Mouse (Mus musculus) forebrain, embryonic 11.5 days (tissue): ENCODE data around the gene Jarid2. TPM values are rescaled to one million over a fixed set of nuclear protein-coding genes. Genes with fewer than 3 reads are reported as not detected.

Source experiments
- ATAC-seq: fragments of 200-750 bp; cut with Nextera tagmentation; replicated peaks from 2 replicates; pipeline ENCODE4 v1.8.0; 2017; ENCODE audit warnings: moderate TSS enrichment; ENCODE audit not compliant: low FRiP score
- DNase-seq: peaks from one replicate; pipeline ENCODE4 v3.0.0-alpha.2; 2017; ENCODE audit warnings: low spot score
- H3K27ac ChIP-seq: fragments of 300-500 bp; sonication (generic); 2 replicates; pipeline ENCODE4 v1.5.1; 2014; ENCODE audit warnings: low read depth, low read length
- H3K27me3 ChIP-seq: fragments of 300-500 bp; sonication (generic); 2 replicates; pipeline ENCODE4 v1.6.1; 2014; ENCODE audit warnings: mild to moderate bottlenecking, low read length, mixed read lengths; ENCODE audit not compliant: control insufficient read depth, insufficient read depth
- H3K36me3 ChIP-seq: fragments of 300-500 bp; sonication (generic); 2 replicates; pipeline ENCODE4 v1.6.1; 2014; ENCODE audit warnings: mild to moderate bottlenecking, low read length, moderate library complexity, mixed read lengths; ENCODE audit not compliant: control insufficient read depth, insufficient read depth
- H3K4me1 ChIP-seq: fragments of 300-500 bp; sonication (generic); replicated peaks from 2 replicates; pipeline ENCODE4 v1.6.1; 2014; ENCODE audit warnings: low read length, mixed read lengths; ENCODE audit not compliant: control insufficient read depth, insufficient read depth
- H3K4me2 ChIP-seq: fragments of 300-500 bp; sonication (generic); 2 replicates; pipeline ENCODE4 v1.6.1; 2014; ENCODE audit warnings: low read depth, mild to moderate bottlenecking, low read length, moderate library complexity, mixed read lengths; ENCODE audit not compliant: severe bottlenecking
- H3K4me3 ChIP-seq: fragments of 300-500 bp; sonication (generic); 2 replicates; pipeline ENCODE4 v1.5.1; 2014; ENCODE audit warnings: low read depth, low read length
- H3K9ac ChIP-seq: fragments of 300-500 bp; sonication (generic); 2 replicates; pipeline ENCODE4 v1.6.1; 2014; ENCODE audit warnings: low read length
- H3K9me3 ChIP-seq: fragments of 300-500 bp; sonication (generic); 2 replicates; pipeline ENCODE4 v1.6.1; 2016; ENCODE audit warnings: low read length, mixed read lengths; ENCODE audit not compliant: control insufficient read depth
- WGBS: fragments of 180-500 bp; shearing (Covaris S2); extraction: QIAGEN DNeasy Blood & Tissue Kit; methylation state at CpG from one replicate; pipeline ENCODE4 v1.1.7; 2014; 5-methylcytosine and 5-hydroxymethylcytosine counted together
- polyA plus RNA-seq: library from polyadenylated mRNA; unstranded; fragments of >200 nt; fragmentation: Nextera tagmentation; extraction: Ambion mirVana; gene quantifications from 2 replicates; pipeline ENCODE4 v1.2.1, GENCODE M21; 2014

Jarid2 gene
- polyA plus RNA-seq, 1 experiment from 2014 or later = 43.6 TPM

DNA sequence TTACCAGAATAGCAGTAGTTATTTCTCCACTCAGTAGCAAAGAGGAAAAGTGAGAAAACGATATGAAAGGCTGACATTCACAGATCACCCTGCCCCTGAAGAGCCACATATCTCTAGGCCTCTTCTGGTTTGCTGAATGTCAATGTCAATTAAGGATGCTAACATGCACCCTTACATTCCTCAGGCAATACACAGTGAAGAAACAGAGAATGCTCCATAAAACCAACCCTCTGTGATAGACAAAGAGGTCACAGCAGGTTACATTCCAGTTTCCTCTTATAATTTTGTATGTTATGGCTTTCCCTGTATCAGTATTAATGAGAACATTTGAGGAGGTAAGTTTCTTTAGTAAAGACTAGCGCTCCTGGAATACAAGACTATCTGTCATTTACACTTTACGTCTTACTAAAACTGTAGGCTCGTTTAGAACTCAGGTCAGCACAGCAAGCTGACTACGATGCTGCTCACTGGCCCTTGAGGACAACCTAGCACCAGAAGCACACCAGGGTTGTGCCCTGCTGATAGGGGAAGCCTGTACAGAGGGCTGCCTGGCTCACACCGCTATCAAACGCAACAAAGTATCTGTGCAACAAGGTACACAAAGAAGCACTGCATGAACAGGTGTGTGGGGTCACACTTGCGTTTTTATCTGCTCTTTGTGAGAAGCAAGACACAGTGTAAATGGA, 224.4 kb downstream of the Jarid2 start:
- DNase-seq = peak; percentile 30
- no peaks in the 10 kb centered on the region for H3K36me3 ChIP-seq
- no peaks in the 10 kb centered on the region for H3K4me1 ChIP-seq
- WGBS = 82% methylated on average over 8 of the region's 8 CpGs
- H3K9me3 ChIP-seq = no peaks in the 10 kb centered on the region
- no peaks in the 10 kb centered on the region for H3K27me3 ChIP-seq
- no peak overlapping the region for H3K4me3 ChIP-seq
- no peak overlapping the region for H3K27ac ChIP-seq
- no peak for ATAC-seq
- no peak overlapping the region for H3K9ac ChIP-seq
- H3K4me2 ChIP-seq = no peak overlapping the region

DNA sequence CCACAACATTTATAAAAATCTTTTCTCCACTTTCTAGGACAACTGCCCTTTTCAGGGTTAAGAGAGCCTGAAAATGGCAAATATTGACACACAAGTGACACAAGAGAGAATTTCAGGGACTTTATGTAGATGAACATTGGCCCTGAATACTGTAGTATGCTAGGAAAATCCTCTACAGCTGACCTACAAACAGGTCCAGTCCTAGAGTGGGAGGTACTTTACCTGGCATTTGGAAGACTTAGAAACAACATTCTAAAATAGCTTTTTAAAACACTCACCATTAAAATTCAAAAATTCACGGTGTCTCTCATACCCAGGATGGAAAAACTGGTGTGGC, 224.9 kb downstream of the Jarid2 start:
- H3K27ac ChIP-seq = no peak overlapping the region
- H3K27me3 ChIP-seq = no peaks in the 10 kb centered on the region
- no peak overlapping the region for H3K4me2 ChIP-seq
- H3K9me3 ChIP-seq = no peaks in the 10 kb centered on the region
- H3K36me3 ChIP-seq = no peaks in the 10 kb centered on the region
- ATAC-seq (no peak), DNase-seq (no peak)
- WGBS = 92% methylated on average over 1 of the region's 1 CpGs
- no peak overlapping the region for H3K9ac ChIP-seq
- no peak overlapping the region for H3K4me3 ChIP-seq
- H3K4me1 ChIP-seq = no peaks in the 10 kb centered on the region

DNA sequence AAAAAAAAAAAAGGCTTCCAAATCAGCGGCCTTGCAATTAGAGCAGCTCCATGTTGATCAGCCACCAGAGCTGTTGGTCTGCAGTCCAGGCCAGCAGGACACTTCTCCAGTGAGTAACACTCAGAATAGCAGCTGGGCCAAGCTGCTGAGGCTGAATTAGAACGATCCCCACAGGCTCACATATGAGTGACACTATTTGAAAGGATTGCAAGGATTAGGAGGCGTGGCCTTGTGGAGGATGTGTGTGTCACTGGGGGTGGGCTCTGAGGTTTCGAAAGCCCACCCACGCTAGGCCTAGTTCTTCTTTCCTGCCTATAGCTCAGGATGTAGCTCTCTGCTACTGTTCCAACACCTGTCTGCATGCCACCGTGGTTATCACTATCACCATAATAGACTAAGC, 226.5 kb downstream of the Jarid2 start:
- Histone ChIP-seq H3K27me3 (no peaks in the 10 kb centered on the region), H3K4me1 (no peaks in the 10 kb centered on the region), H3K27ac (no peak overlapping the region), H3K36me3 (no peaks in the 10 kb centered on the region), H3K4me2 (no peak overlapping the region), H3K9ac (no peak overlapping the region), H3K9me3 (no peaks in the 10 kb centered on the region), H3K4me3 (no peak overlapping the region)
- DNase-seq = peak; percentile 26
- no peak for ATAC-seq
- WGBS = 90% methylated on average over 6 of the region's 6 CpGs

DNA sequence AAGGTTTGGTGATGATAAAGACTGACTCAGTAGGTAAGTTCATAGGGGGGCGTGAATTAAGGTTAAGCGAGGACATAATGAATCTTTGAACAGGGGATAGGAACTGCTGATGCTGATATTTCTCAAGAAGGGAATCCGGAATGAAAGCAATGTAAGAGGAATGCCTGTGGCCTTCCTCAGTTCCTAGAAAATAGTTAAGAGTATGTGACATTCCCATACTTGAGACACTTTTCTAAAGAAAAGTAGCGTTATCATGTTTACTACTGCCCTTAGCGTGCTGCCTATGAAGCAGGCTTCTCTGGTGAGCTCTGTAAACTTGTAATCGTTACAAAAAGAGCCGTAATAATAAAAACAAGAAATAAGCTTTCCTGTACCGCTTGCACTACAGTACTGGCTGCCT, 227.8 kb downstream of the Jarid2 start:
- WGBS = 95% methylated on average over 8 of the region's 8 CpGs

DNA sequence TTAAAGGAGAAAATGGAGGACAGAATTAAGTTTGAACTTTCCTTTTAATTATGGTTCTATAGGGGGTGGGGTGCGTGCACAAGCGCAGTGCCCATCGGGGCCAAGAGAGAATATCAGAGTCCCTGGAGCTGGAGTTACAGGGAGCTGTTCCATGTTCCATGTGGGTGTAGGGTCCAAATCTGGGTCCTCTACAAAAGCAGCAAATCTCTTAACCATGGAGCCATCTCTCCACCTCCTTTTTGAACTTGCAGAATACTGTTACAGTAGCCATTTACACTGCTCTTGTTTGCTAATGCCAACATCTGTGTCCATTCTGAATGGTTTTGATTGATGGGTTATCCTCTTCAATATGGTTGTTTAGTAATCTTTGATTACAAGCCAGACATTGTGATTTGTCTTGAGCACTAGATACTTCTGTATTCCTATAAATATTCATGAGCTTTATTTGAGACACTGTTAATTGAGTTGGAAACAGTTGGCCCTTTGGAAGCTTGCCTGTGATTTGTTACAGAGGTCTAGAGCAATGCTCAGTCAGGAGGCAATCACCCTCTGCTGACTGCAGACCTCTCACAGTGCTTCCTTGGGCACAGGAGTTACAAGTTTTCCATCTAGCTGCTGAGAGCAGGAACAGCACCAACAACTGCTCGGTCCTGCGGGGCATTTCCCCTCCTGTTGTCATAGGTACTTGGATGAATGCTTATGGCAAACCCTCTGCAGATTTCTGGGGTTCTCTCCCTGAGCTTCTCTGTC, 231.4 kb downstream of the Jarid2 start:
- H3K4me2 ChIP-seq = no peak overlapping the region
- H3K4me1 ChIP-seq = 0 out of 2 replicates have a peak, but pooled peaks cover 4% of the 10 kb centered on the region
- 91% methylated on average over 5 of the region's 5 CpGs for WGBS
- no peak overlapping the region for H3K27ac ChIP-seq
- H3K9ac ChIP-seq = no peak overlapping the region
- H3K27me3 ChIP-seq = no peaks in the 10 kb centered on the region
- H3K4me3 ChIP-seq = no peak overlapping the region
- no peaks in the 10 kb centered on the region for H3K36me3 ChIP-seq
- no peaks in the 10 kb centered on the region for H3K9me3 ChIP-seq
- no peak for ATAC-seq
- no peak for DNase-seq

More for the DNA sequence above, 227.8 kb downstream of the Jarid2 start:
- no peak overlapping the region for H3K27ac ChIP-seq
- no peaks in the 10 kb centered on the region for H3K9me3 ChIP-seq
- H3K27me3 ChIP-seq = no peaks in the 10 kb centered on the region
- no peak overlapping the region for H3K9ac ChIP-seq
- H3K4me2 ChIP-seq = no peak overlapping the region
- no peaks in the 10 kb centered on the region for H3K36me3 ChIP-seq
- 0 out of 2 replicates have a peak, but pooled peaks cover 4% of the 10 kb centered on the region for H3K4me1 ChIP-seq
- no peak overlapping the region for H3K4me3 ChIP-seq
- DNase-seq = no peak
- ATAC-seq = no peak
